Mouse (Mus musculus): ENCODE measurements around the gene Tlr3. TPM values are rescaled to one million over a fixed set of nuclear protein-coding genes. Genes with fewer than 3 reads are reported as not detected.

Gene Tlr3
- 1.7 and 2.5 TPM in 2 replicates for polyA plus RNA-seq (2014; fragmentation: Nextera tagmentation; extraction: Ambion mirVana)

DNA sequence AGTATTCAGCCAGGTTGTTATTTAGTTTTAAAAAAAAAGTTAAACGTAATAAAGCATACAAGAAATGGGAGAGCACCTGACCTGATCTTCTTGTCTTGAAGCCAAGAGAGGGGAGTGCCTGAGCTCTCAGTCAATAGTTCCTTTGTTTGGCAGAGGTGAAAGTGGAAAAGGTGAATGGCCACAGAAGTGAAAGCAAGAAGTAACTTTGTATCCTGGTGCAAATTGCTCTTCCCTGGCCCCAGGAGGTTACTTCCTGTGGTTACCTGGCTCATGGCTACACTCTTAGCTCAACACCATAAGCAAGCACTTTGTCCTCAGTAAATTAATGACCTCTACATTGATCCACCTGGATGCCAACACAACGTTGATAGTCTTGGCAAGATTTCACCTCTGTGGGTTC, at the start of gene Tlr3:
Gene Tlr3, minus strand, starts transcription at position 199 of the 400 bp plus-strand sequence.
- WGBS, result 70% methylated on average over 2 of the region's 2 CpGs
- H3K4me1 ChIP-seq (replicated peaks; ENCODE audit: control insufficient read depth, insufficient read depth, low read length), result no peaks in the 10 kb centered on the region
- H3K4me3 ChIP-seq (replicated peaks; ENCODE audit: low read length), result peak within 1 kb of the TSS; percentile 16
- H3K9ac ChIP-seq, result 0 out of 2 replicates have a peak within 1 kb of the TSS, but pooled peaks have one; percentile 37
- H3K4me2 ChIP-seq (replicated peaks), result peak within 1 kb of the TSS; percentile 45
- ATAC-seq (ENCODE audit: low FRiP score) (no peak), DNase-seq (ENCODE audit: low spot score) (no peak)
- H3K9me3 ChIP-seq (ENCODE audit: control insufficient read depth, low read length), result no peaks in the 10 kb centered on the region
- no peaks in the 10 kb centered on the region for H3K27me3 ChIP-seq (ENCODE audit: control insufficient read depth, insufficient read depth, low read length)
- no peak within 1 kb of the TSS for H3K27ac ChIP-seq
- no peaks in the 10 kb centered on the region for H3K36me3 ChIP-seq (replicated peaks; ENCODE audit: control insufficient read depth, insufficient read depth)

DNA sequence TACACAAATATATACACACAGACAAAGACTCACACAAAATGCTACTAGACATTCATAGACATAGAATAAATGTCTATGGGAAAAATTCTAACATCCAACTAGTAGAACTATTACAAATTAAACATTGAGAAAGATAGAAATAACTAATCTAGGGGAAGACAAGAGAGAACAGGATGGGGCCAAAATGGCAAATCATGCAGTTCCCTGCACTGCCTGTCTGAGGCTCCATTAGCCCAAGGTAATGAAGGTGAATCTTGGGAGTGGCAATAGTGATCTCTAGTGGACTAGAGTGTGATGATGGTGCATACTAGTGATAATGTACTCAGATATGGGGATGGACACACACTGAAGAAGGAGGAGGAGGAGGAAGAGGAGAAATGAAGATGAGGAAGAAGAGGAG, 47.0 kb upstream of the Tlr3 start:
- H3K36me3 ChIP-seq (replicated peaks; ENCODE audit: control insufficient read depth, insufficient read depth), result no peaks in the 10 kb centered on the region
- H3K4me1 ChIP-seq (replicated peaks; ENCODE audit: control insufficient read depth, insufficient read depth, low read length), result no peaks in the 10 kb centered on the region
- H3K4me3 ChIP-seq (replicated peaks; ENCODE audit: low read length), result no peak overlapping the region
- H3K27me3 ChIP-seq (ENCODE audit: control insufficient read depth, insufficient read depth, low read length), result no peaks in the 10 kb centered on the region
- no peak overlapping the region for H3K27ac ChIP-seq
- H3K4me2 ChIP-seq (replicated peaks), result no peak overlapping the region
- DNase-seq (ENCODE audit: low spot score) (no peak), ATAC-seq (ENCODE audit: low FRiP score) (no peak)
- no peaks in the 10 kb centered on the region for H3K9me3 ChIP-seq (ENCODE audit: control insufficient read depth, low read length)
- no peak overlapping the region for H3K9ac ChIP-seq

DNA sequence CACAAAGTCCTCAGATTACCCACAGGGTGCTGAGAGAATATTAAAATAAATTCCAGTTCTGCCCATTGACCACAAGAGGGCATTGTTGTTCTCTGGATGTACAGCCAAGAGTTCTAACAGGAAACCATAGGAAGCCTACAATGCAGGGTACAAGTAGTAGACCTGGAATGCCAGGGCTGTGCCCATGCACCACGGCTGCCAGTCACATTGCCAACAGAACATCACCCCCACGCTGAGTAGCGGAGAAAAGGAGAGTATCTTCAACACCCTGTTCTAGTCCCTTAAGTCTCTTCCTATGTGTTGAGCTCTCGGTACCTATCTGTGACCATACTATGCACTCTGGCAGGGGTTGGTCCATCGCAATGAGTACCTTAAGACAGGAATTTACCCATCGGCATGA, 43.5 kb upstream of the Tlr3 start:
- H3K9ac ChIP-seq, result no peak overlapping the region
- H3K27ac ChIP-seq, result no peak overlapping the region
- 64% methylated on average over 6 of the region's 6 CpGs for WGBS

DNA sequence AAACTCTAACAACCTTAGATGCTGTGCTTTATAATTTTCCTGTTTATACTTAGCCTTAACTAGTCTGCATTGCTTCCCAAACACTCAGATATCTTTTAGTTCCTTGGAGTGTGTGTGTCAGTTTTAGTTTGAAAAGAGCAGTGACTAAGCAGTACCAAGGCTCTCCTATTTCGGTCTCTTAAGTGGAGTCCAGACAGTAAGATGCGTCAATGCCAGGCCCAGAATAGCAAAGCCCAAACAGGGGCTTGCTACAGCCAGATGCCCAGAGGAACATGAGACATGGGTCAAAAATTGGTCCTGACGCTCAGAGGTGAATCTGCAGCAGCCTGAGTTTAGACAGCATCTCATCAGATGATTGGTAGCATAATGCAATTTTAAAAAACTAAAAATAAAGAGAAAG, 41.2 kb upstream of the Tlr3 start:
- H3K36me3 ChIP-seq (replicated peaks; ENCODE audit: control insufficient read depth, insufficient read depth), result no peaks in the 10 kb centered on the region
- H3K9me3 ChIP-seq (ENCODE audit: control insufficient read depth, low read length), result no peaks in the 10 kb centered on the region
- H3K4me1 ChIP-seq (replicated peaks; ENCODE audit: control insufficient read depth, insufficient read depth, low read length), result no peaks in the 10 kb centered on the region
- no peak overlapping the region for H3K4me3 ChIP-seq (replicated peaks; ENCODE audit: low read length)
- no peak overlapping the region for H3K27ac ChIP-seq
- ATAC-seq (ENCODE audit: low FRiP score) (no peak), DNase-seq (ENCODE audit: low spot score) (no peak)
- H3K9ac ChIP-seq, result no peak overlapping the region
- no peaks in the 10 kb centered on the region for H3K27me3 ChIP-seq (ENCODE audit: control insufficient read depth, insufficient read depth, low read length)
- WGBS, result 85% methylated on average over 3 of the region's 3 CpGs
- H3K4me2 ChIP-seq (replicated peaks), result no peak overlapping the region

More for the DNA sequence above, 43.5 kb upstream of the Tlr3 start:
- no peaks in the 10 kb centered on the region for H3K36me3 ChIP-seq (replicated peaks; ENCODE audit: control insufficient read depth, insufficient read depth)
- H3K9me3 ChIP-seq (ENCODE audit: control insufficient read depth, low read length), result no peaks in the 10 kb centered on the region
- no peaks in the 10 kb centered on the region for H3K27me3 ChIP-seq (ENCODE audit: control insufficient read depth, insufficient read depth, low read length)
- no peak overlapping the region for H3K4me3 ChIP-seq (replicated peaks; ENCODE audit: low read length)
- H3K4me2 ChIP-seq (replicated peaks), result no peak overlapping the region
- ATAC-seq (ENCODE audit: low FRiP score) (peak; percentile 77), DNase-seq (ENCODE audit: low spot score) (peak; percentile 89)
- H3K4me1 ChIP-seq (replicated peaks; ENCODE audit: control insufficient read depth, insufficient read depth, low read length), result no peaks in the 10 kb centered on the region

DNA sequence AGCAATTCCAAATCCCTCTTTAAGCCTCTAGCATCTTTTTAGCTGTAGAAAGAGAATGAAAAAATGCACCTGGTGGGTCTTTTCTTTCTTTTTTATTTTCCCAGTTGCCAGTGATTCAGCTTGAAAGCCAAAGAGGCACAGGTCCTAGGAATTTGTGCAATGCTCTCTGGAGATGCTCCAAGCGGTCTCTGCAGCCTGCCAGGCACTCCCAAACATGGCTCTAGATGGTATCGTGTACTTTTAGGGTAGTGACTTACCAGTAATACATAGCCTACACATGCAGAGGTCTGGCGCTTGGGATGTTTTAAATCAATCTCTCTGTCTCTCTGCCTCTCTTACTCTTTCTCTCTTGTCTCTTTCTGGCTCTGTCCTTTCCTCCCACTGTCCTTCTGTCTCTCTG, 38.0 kb upstream of the Tlr3 start:
- WGBS, result 88% methylated on average over 3 of the region's 3 CpGs
- H3K4me3 ChIP-seq (replicated peaks; ENCODE audit: low read length), result no peak overlapping the region

DNA sequence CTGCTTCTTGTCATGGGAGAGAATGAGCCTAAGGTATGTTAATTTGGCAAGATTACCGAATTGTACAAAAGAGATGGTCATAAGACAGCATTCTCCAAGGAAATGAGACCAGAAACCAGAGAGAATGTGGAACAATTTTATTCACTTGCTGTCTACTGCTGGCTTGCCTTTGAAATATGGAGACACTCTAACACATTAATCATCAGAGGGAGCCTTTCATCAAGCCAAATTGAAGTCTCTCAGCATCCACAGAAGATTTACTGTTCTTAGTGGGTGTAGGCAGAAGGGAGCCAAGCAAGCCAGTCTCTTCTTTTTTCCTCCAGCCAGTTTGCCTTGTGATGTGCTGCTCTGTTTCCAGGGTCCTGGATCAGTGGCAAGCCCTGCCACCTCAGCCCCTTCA, 37.4 kb upstream of the Tlr3 start:
- no peak overlapping the region for H3K4me2 ChIP-seq (replicated peaks)
- DNase-seq (ENCODE audit: low spot score) (peak; percentile 24), ATAC-seq (ENCODE audit: low FRiP score) (no peak)
- no peak overlapping the region for H3K4me3 ChIP-seq (replicated peaks; ENCODE audit: low read length)
- no peaks in the 10 kb centered on the region for H3K27me3 ChIP-seq (ENCODE audit: control insufficient read depth, insufficient read depth, low read length)
- no peak overlapping the region for H3K9ac ChIP-seq
- no peak overlapping the region for H3K27ac ChIP-seq
- no peaks in the 10 kb centered on the region for H3K4me1 ChIP-seq (replicated peaks; ENCODE audit: control insufficient read depth, insufficient read depth, low read length)
- no peaks in the 10 kb centered on the region for H3K36me3 ChIP-seq (replicated peaks; ENCODE audit: control insufficient read depth, insufficient read depth)
- WGBS, result 60% methylated on average over 1 of the region's 1 CpGs
- no peaks in the 10 kb centered on the region for H3K9me3 ChIP-seq (ENCODE audit: control insufficient read depth, low read length)

More for the DNA sequence above, 38.0 kb upstream of the Tlr3 start:
- Histone ChIP-seq H3K4me2 (replicated peaks) (no peak overlapping the region), H3K36me3 (replicated peaks; ENCODE audit: control insufficient read depth, insufficient read depth) (no peaks in the 10 kb centered on the region), H3K27me3 (ENCODE audit: control insufficient read depth, insufficient read depth, low read length) (no peaks in the 10 kb centered on the region), H3K9me3 (ENCODE audit: control insufficient read depth, low read length) (no peaks in the 10 kb centered on the region), H3K4me1 (replicated peaks; ENCODE audit: control insufficient read depth, insufficient read depth, low read length) (no peaks in the 10 kb centered on the region), H3K27ac (no peak overlapping the region), H3K9ac (no peak overlapping the region)
- DNase-seq (ENCODE audit: low spot score) (no peak), ATAC-seq (ENCODE audit: low FRiP score) (no peak)

DNA sequence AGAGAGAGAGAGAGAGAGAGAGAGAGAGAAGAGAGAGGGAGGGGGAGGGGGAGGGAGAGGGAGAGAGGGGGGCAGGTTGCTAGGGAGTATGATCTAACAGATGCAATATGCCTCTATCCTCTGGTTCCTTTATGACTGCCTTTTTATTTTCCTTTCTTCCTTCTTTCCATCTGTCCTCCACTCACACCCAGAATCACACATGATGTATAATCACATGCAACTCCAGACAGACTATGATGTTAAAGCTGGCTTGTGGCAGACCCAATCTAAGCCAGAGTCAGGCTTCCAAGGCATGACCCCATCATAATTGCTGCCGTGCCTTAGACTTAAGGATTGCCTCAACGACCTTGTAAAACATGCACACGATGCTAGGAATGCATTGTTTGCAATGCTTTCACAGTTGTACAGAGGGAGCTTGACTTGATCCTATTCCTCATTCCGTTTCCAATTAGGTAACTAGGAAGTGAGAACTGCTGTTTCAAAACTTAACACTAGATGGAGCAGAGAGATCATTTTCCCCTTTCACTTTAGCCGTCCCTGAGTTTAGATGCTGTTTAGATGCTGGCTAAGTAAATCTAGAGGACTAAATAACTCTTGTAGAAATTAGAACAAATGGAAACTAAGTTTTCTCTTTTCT, 28.1 kb upstream of the Tlr3 start:
- H3K4me3 ChIP-seq (replicated peaks; ENCODE audit: low read length), result no peak overlapping the region

DNA sequence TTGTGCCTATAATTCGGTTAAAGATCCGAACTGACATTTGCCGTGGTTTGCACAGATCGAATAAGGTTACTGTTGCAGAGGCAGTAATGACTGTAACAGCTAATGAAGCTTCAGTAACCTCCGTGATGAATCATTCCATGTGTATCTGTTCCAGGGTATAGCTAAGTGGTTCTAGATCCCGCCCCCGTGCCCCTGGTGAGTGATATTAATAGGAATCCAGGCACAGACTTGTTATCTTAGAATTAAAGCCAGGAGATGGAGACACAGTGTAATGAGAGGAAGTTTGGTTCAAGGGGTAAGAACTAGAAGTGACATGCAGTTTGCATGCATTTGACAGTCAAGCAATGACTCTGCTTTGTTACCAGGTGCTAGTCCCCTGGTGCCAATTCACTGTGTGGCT, 9.3 kb upstream of the Tlr3 start:
- Histone ChIP-seq H3K9ac (no peak overlapping the region), H3K36me3 (replicated peaks; ENCODE audit: control insufficient read depth, insufficient read depth) (no peaks in the 10 kb centered on the region), H3K4me1 (replicated peaks; ENCODE audit: control insufficient read depth, insufficient read depth, low read length) (no peaks in the 10 kb centered on the region), H3K4me3 (replicated peaks; ENCODE audit: low read length) (no peak overlapping the region), H3K27me3 (ENCODE audit: control insufficient read depth, insufficient read depth, low read length) (no peaks in the 10 kb centered on the region), H3K4me2 (replicated peaks) (no peak overlapping the region), H3K9me3 (ENCODE audit: control insufficient read depth, low read length) (no peaks in the 10 kb centered on the region), H3K27ac (no peak overlapping the region)
- DNase-seq (ENCODE audit: low spot score), result no peak
- ATAC-seq (ENCODE audit: low FRiP score), result no peak
- WGBS, result 94% methylated on average over 7 of the region's 7 CpGs

More for the DNA sequence above, 28.1 kb upstream of the Tlr3 start:
- Histone ChIP-seq H3K36me3 (replicated peaks; ENCODE audit: control insufficient read depth, insufficient read depth) (no peaks in the 10 kb centered on the region), H3K27me3 (ENCODE audit: control insufficient read depth, insufficient read depth, low read length) (no peaks in the 10 kb centered on the region), H3K4me1 (replicated peaks; ENCODE audit: control insufficient read depth, insufficient read depth, low read length) (no peaks in the 10 kb centered on the region), H3K9ac (no peak overlapping the region), H3K27ac (no peak overlapping the region), H3K9me3 (ENCODE audit: control insufficient read depth, low read length) (no peaks in the 10 kb centered on the region), H3K4me2 (replicated peaks) (no peak overlapping the region)
- 7% methylated on average over 5 of the region's 5 CpGs for WGBS
- ATAC-seq (ENCODE audit: low FRiP score) (peak; percentile 43; the same call in 1 of the 2 replicates), DNase-seq (ENCODE audit: low spot score) (peak; percentile 84)

DNA sequence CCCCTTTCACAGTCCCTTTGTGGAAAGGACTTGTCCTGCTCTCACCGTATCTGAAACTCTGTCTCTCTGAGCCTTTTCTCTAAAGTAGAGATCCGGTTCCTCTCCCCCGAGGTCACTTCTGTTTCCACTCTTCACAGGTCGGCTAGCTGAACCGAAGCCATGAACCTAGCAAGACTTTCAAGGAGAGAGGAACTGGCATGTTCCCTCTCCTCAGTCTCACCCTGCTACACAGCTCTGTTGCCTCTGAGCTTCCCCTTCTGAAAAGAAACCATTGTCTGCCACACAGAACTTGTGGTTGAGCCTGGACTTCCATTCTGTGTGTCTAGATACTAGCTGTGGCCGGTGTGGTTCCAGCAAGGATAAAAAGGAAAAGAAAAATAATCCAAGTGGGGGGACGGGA, 4.1 kb upstream of the Tlr3 start:
- no peaks in the 10 kb centered on the region for H3K36me3 ChIP-seq (replicated peaks; ENCODE audit: control insufficient read depth, insufficient read depth)
- H3K9me3 ChIP-seq (ENCODE audit: control insufficient read depth, low read length), result no peaks in the 10 kb centered on the region
- no peaks in the 10 kb centered on the region for H3K27me3 ChIP-seq (ENCODE audit: control insufficient read depth, insufficient read depth, low read length)
- ATAC-seq (ENCODE audit: low FRiP score) (no peak), DNase-seq (ENCODE audit: low spot score) (no peak)
- no peak overlapping the region for H3K4me3 ChIP-seq (replicated peaks; ENCODE audit: low read length)
- WGBS, result 91% methylated on average over 7 of the region's 7 CpGs
- H3K27ac ChIP-seq, result no peak overlapping the region
- H3K9ac ChIP-seq, result no peak overlapping the region
- no peak overlapping the region for H3K4me2 ChIP-seq (replicated peaks)
- H3K4me1 ChIP-seq (replicated peaks; ENCODE audit: control insufficient read depth, insufficient read depth, low read length), result no peaks in the 10 kb centered on the region

Data from hindbrain, embryonic 14.5 days (tissue).